Mouse (Mus musculus) E14TG2a.4 (cell line): ENCODE measurements around the gene Fam122a.

ENCODE experiments used
- H3K27me3 ChIP-seq: 2 replicates; pipeline ENCODE4 v1.6.1; 2014; ENCODE audit warnings: low read length, control low read depth; ENCODE audit not compliant: insufficient read depth
- H3K36me3 ChIP-seq: 2 replicates; pipeline ENCODE4 v1.6.1; 2014; ENCODE audit warnings: low read length, control low read depth; ENCODE audit not compliant: insufficient read depth
- H3K4me1 ChIP-seq: replicated peaks from 2 replicates; pipeline ENCODE4 v1.6.1; 2014; ENCODE audit warnings: low read depth, low read length, control low read depth
- H3K4me3 ChIP-seq: replicated peaks from 2 replicates; pipeline ENCODE4 v1.5.1; 2014; ENCODE audit warnings: mild to moderate bottlenecking, low read length
- H3K9me3 ChIP-seq: 2 replicates; pipeline ENCODE4 v1.6.1; 2014; ENCODE audit warnings: low read length, control low read depth
- CTCF ChIP-seq: conservative IDR thresholded peaks from 2 replicates; pipeline ENCODE4 v1.5.1; 2014; ENCODE audit warnings: low read length
- NANOG ChIP-seq: IDR thresholded peaks from 2 replicates; pipeline ENCODE4 v1.6.1; 2014; ENCODE audit warnings: borderline replicate concordance, low read length, mixed read lengths
- POU5F1 ChIP-seq: IDR thresholded peaks from 2 replicates; pipeline ENCODE4 v1.6.1; 2014; ENCODE audit warnings: low read length, borderline replicate concordance

Fam122a gene

DNA sequence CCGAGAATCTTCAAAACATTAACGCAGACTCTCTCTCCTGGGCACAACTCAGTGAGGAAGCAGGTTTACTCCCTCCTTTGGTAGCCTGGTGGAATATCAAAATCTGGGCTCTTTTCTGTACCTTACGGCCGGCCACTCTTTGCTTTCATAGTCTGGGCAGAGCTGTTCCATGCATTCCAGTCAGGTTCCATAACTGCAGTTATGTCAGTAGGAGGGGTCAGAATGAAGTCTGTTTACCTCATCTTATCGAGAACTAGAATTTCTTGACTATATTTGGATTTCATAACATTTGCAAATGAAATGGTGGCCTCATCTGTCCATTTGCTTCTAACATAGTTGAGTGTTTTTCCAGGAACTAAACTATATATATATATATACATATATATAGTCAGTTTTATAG lies 23.3 kb upstream of the Fam122a start:
- H3K36me3 ChIP-seq = no peaks in the 10 kb centered on the region
- TF ChIP-seq NANOG (no peak), CTCF (no peak), POU5F1 (no peak)
- H3K27me3 ChIP-seq = no peaks in the 10 kb centered on the region
- no peaks in the 10 kb centered on the region for H3K9me3 ChIP-seq
- no peak overlapping the region for H3K4me3 ChIP-seq
- peaks cover 29% of the 10 kb centered on the region for H3K4me1 ChIP-seq

DNA sequence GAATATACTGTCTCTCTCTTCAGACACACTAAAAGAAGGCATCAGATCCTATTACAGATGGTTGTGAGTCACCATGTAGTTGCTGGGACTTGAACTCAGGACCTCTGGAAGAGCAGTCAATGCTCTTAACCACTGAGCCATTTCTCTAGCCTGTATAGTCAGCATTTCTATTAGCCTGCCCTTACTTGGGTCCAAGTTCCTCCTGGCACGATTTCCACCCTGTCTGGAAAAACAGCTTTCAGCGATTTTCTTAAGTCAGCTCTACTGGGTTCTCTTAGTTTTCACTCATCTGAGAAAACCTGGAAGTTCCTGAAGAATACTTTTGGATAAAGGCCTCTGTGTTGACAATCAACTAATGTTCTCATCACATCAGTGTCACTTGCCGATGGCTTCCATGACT lies 22.1 kb upstream of the Fam122a start:
- Histone ChIP-seq H3K27me3 (no peaks in the 10 kb centered on the region), H3K9me3 (no peaks in the 10 kb centered on the region), H3K4me1 (peaks cover 40% of the 10 kb centered on the region), H3K36me3 (no peaks in the 10 kb centered on the region), H3K4me3 (no peak overlapping the region)
- TF ChIP-seq CTCF = no peak

DNA sequence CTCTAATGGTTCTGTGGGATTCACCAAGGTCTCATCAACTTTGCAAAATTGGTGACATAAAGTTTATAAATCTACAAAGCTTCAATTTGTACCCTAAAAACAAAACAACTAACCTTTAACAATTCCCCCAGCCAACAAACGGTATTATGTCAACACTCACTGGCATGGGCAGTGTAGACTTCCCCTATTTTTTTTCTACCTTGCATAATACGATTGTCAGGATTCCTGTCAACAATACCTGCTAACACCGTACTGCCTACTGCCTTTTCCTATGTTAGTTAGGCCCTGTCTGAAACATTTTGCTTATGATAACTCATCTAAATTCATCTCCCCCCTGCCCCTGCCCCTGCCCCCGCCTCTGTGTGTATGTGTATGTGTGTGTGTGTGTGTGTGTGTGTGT lies 16.7 kb upstream of the Fam122a start:
- TF ChIP-seq CTCF = no peak
- no peak for TF ChIP-seq POU5F1
- no peak for TF ChIP-seq NANOG
- no peaks in the 10 kb centered on the region for H3K9me3 ChIP-seq

DNA sequence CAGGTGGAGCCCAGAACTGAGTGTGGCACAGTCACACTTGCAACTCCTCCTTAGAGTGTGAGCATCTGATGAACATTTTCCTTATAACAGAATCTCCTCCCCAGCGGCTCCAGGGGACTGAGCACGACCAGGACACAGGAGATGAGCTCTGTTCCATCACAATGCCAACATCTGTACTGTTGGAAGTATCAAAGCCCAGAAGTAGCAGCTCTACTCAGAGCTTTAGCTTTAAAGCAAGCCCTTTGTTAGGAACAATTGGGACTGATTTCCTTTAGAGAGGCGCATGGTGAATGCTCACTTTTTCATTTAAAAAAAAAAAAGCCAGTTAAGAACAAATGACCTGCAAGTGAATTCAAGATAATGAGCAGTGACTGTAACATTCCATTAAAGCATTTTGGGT lies 14.7 kb upstream of the Fam122a start:
- TF ChIP-seq POU5F1 (no peak), NANOG (peak; percentile 97)
- H3K4me3 ChIP-seq = peak overlapping the region; percentile 2; the same call in 1 of the 2 replicates
- H3K4me1 ChIP-seq = peaks cover 76% of the 10 kb centered on the region
- no peaks in the 10 kb centered on the region for H3K9me3 ChIP-seq
- no peaks in the 10 kb centered on the region for H3K36me3 ChIP-seq
- no peaks in the 10 kb centered on the region for H3K27me3 ChIP-seq

More for the DNA sequence above, 16.7 kb upstream of the Fam122a start:
- no peaks in the 10 kb centered on the region for H3K27me3 ChIP-seq
- peaks cover 71% of the 10 kb centered on the region for H3K4me1 ChIP-seq
- H3K36me3 ChIP-seq = no peaks in the 10 kb centered on the region
- no peak overlapping the region for H3K4me3 ChIP-seq

DNA sequence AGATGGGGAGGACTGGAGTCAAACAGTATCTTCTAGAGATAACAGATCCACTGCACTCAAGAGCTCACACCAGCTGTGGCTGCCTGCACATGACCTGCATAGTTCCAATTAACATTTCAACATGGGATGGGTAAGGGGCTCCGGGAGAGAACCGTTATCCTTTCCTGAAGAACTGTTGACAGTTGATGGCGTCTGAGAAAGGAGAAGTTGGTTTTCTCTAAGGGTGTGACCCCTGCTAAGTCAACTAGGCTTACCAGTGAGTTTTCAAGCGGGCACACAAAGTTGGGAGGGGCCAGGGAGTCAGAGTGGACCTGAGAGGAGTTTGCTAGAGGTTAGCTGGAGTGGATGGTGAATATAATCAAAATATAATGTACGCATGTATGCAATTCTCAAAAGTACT lies 13.1 kb upstream of the Fam122a start:
- no peaks in the 10 kb centered on the region for H3K36me3 ChIP-seq
- H3K27me3 ChIP-seq = no peaks in the 10 kb centered on the region
- H3K4me3 ChIP-seq = no peak overlapping the region
- peaks cover 70% of the 10 kb centered on the region for H3K4me1 ChIP-seq
- TF ChIP-seq POU5F1 = no peak
- TF ChIP-seq CTCF = no peak
- no peak for TF ChIP-seq NANOG
- no peaks in the 10 kb centered on the region for H3K9me3 ChIP-seq

DNA sequence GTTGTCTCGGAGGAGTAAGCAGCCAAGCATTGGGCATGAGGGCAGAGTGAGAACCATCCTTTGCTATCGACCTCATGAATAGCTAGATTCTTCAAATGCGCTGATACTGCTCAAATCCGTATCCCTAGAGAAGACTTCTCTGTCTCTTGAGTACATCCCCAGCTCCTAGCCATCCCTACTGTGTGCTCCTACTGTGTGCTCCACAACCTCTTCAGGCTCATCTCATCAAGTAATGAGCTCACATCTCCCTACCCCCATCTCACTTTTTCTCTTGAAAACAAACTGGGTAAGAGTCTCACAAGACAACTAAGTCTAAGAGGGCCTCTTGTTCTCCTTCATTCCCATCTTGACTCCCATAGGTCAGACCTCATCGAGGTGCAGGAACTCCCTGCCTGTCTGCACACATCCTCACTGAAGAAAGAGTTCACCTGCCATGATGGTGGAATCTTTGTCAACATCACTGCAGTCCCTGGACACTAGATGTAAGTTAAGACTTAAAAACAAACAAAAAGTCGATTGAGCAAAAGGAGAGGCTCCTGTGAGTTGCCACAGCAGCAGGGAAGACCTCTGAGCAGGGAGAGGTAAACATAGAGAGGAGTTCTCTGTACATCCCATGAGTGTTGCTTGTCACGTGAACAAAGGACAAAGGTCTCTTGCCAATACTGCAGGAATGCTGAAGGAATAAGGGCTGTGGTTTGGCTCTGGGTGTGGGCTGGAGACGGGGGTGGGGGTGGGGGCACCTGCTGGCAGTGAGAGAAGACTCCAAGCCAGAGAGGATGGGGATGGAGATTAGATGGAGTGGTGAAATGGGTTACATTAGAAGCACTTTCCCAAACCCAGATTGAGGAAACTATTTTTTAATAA lies 9.5 kb upstream of the Fam122a start:
- TF ChIP-seq CTCF (no peak), NANOG (no peak), POU5F1 (no peak)
- Histone ChIP-seq H3K36me3 (no peaks in the 10 kb centered on the region), H3K27me3 (no peaks in the 10 kb centered on the region), H3K9me3 (no peaks in the 10 kb centered on the region), H3K4me3 (no peak overlapping the region), H3K4me1 (peaks cover 40% of the 10 kb centered on the region)

DNA sequence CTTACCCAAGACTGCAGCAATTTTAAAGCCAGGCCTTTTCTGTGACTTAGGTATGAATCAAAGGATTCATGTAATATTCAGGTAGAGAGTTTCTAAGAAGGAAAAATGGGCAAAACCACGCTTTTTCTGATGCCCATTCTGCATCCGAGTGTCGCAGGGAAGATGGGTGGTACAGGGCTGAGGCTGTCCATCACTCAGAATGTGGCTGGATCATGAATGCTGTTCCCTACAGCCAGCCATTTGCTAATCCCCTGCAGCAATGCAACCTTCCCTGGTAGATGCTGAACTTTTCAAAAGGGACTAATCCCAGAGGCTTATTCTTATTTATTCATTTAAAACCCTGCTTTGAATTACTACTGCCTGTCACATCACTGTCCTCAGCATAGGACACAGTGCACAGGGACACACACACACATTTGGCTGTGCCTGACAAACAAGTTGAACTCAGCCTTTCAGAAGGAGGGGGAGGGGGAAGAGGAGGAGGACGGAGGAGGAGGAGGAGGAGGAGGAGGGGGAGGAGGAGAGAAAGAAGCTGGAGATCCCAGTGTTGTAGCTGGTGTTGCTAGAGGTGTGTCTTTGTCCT lies 7.5 kb upstream of the Fam122a start:
- no peaks in the 10 kb centered on the region for H3K9me3 ChIP-seq
- H3K4me3 ChIP-seq = no peak overlapping the region
- 0 out of 2 replicates have a peak, but pooled peaks cover under 1% of the 10 kb centered on the region for H3K36me3 ChIP-seq
- peaks cover 20% of the 10 kb centered on the region for H3K4me1 ChIP-seq
- TF ChIP-seq CTCF = no peak
- TF ChIP-seq POU5F1 = no peak
- no peak for TF ChIP-seq NANOG
- no peaks in the 10 kb centered on the region for H3K27me3 ChIP-seq

DNA sequence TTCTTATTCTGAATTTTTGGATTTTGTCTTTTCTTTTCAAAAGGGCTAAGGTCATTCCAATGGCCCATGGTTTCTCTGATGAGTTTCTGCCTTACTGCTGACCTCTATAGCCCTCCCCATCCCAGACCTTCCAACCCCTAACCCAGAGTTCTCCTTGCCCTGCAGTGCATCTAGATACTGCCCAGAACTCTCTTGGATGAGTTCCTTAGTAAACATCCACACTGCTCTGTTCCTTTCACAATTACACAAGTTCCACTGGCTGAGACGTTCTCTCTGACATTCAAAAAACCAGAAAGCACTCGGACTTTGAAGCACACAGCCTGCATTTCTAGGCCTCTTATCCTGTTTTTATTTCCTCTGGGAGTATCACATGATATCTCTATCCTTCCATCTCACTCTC lies 3.8 kb upstream of the Fam122a start:
- no peaks in the 10 kb centered on the region for H3K9me3 ChIP-seq
- TF ChIP-seq CTCF (no peak), POU5F1 (no peak)
- no peaks in the 10 kb centered on the region for H3K27me3 ChIP-seq
- H3K36me3 ChIP-seq = peaks cover 4% of the 10 kb centered on the region; the same call in 1 of the 2 replicates
- no peak overlapping the region for H3K4me3 ChIP-seq
- H3K4me1 ChIP-seq = peaks cover 23% of the 10 kb centered on the region

DNA sequence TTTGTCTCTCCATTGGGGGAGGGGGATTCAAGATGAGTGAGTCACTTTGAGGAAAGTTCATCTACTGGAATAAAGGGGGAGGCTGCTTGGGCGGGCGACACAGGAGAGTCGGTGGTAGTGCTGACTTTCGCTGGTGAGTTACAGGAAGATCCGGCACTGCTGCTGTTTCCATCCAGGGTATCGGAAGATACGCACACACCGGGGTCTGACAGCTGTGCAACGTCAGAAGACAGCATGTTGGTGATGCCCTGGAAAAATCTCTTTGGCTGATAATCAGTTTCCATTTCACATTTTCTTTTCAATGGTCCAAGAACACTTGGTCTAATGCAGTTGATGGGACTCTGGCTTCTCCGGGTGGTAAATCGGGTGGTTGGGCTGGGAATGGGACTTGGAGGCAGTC lies 695 bp downstream of the Fam122a start:
- no peaks in the 10 kb centered on the region for H3K9me3 ChIP-seq
- TF ChIP-seq CTCF (no peak), NANOG (no peak), POU5F1 (no peak)
- no peaks in the 10 kb centered on the region for H3K27me3 ChIP-seq
- H3K4me3 ChIP-seq = peak overlapping the region; percentile 94
- H3K4me1 ChIP-seq = peaks cover 31% of the 10 kb centered on the region
- H3K36me3 ChIP-seq = peaks cover 9% of the 10 kb centered on the region; the same call in 1 of the 2 replicates
